Mouse (Mus musculus) ES-E14 (cell line): Measurements from ENCODE around the gene Sbf2. TPM values are rescaled to one million over a fixed set of nuclear protein-coding genes. Genes with fewer than 3 reads are reported as not detected.

Experiments used
- DNase-seq: peaks from one replicate; pipeline ENCODE4 v3.0.0-alpha.2; 2013; ENCODE audit warnings: low read depth, low spot score
- H3K27ac ChIP-seq: 2 replicates; pipeline ENCODE4 v1.5.1; 2012; ENCODE audit warnings: low read depth, mild to moderate bottlenecking, low read length, moderate library complexity, mixed read lengths; ENCODE audit not compliant: poor library complexity, insufficient read depth, severe bottlenecking
- H3K36me3 ChIP-seq: 2 replicates; pipeline ENCODE4 v1.6.1; 2012; ENCODE audit warnings: mild to moderate bottlenecking, low read length, moderate library complexity, mixed read lengths; ENCODE audit not compliant: control insufficient read depth, poor library complexity, insufficient read depth, severe bottlenecking
- H3K4me1 ChIP-seq, 2 experiments: fragments of 150-350 bp in 1 of 2; sonication (generic) in 1 of 2; 2 replicates each; pipeline ENCODE4 v1.6.1; 2012; ENCODE audit warnings: low read length in 2 of 2, mild to moderate bottlenecking in 1 of 2, mixed read lengths in 1 of 2; ENCODE audit not compliant: control insufficient read depth in 2 of 2, insufficient read depth in 2 of 2, poor library complexity in 1 of 2
- H3K4me3 ChIP-seq, 2 experiments: fragments of 150-350 bp in 1 of 2; sonication (generic) in 1 of 2; 2 replicates each; pipeline ENCODE4 v1.5.1; 2012; ENCODE audit warnings: low read length in 2 of 2, low read depth in 1 of 2, mild to moderate bottlenecking in 1 of 2, mixed read lengths in 1 of 2; ENCODE audit not compliant: insufficient read depth in 1 of 2, poor library complexity in 1 of 2, severe bottlenecking in 1 of 2
- H3K9ac ChIP-seq: 2 replicates; pipeline ENCODE4 v1.6.1; 2012; ENCODE audit warnings: low read depth, mild to moderate bottlenecking, low read length, mixed read lengths; ENCODE audit not compliant: poor library complexity, insufficient read depth, severe bottlenecking
- H3K9me3 ChIP-seq: fragments of 150-350 bp; sonication (generic); 2 replicates; pipeline ENCODE4 v1.6.1; 2012; ENCODE audit warnings: low read depth, mild to moderate bottlenecking, low read length; ENCODE audit not compliant: control insufficient read depth, insufficient read depth
- CHD2 ChIP-seq: IDR thresholded peaks from 2 replicates; pipeline ENCODE4 v1.6.1; 2014; ENCODE audit warnings: mild to moderate bottlenecking, low read depth, low read length, inconsistent platforms
- HCFC1 ChIP-seq: IDR thresholded peaks from 2 replicates; pipeline ENCODE4 v1.6.1; 2012; ENCODE audit warnings: low read length, inconsistent platforms, borderline replicate concordance; ENCODE audit not compliant: insufficient read depth
- MAFK ChIP-seq: IDR thresholded peaks from 2 replicates; pipeline ENCODE4 v1.6.1; 2014; ENCODE audit warnings: mild to moderate bottlenecking, low read depth, low read length, inconsistent platforms; ENCODE audit not compliant: insufficient read depth
- ZC3H11A ChIP-seq: IDR thresholded peaks from 2 replicates; pipeline ENCODE4 v1.6.1; 2012; ENCODE audit warnings: low read depth, mild to moderate bottlenecking, inconsistent platforms, low read length, borderline replicate concordance
- ZNF384 ChIP-seq: IDR thresholded peaks from 2 replicates; pipeline ENCODE4 v1.6.1; 2012; ENCODE audit warnings: low read depth, low read length, inconsistent platforms
- in situ Hi-C, 2 experiments: fragments of 600-800 bp; cut with MboI; formaldehyde crosslinking; loops; one replicate each; pipeline ENCODE4 v1.15.1; 2025; ENCODE audit warnings: low sequenced_read_pairs in 2 of 2, inconsistent platforms in 1 of 2; ENCODE audit not compliant: unreplicated experiment in 2 of 2
- total RNA-seq: library from RNA; depleted of rRNA; stranded (reverse); fragments of 300-350 nt; gene quantifications from 2 replicates; pipeline ENCODE4 v1.2.3, GENCODE M21; 2012

Sbf2 gene
- total RNA-seq, 1 experiment = 17.4 TPM

- H3K27ac ChIP-seq = no peak overlapping the region
- in situ Hi-C loops = no loop called here
- no peaks in the 10 kb centered on the region; a peak in 1 of 4 replicates for H3K4me1 ChIP-seq
- H3K9ac ChIP-seq = no peak overlapping the region
- H3K4me3 ChIP-seq = no peak overlapping the region
- no peak for DNase-seq
- H3K36me3 ChIP-seq = no peaks in the 10 kb centered on the region
- H3K9me3 ChIP-seq = no peaks in the 10 kb centered on the region
- TF ChIP-seq HCFC1 (no peak), MAFK (no peak), CHD2 (no peak), ZNF384 (no peak), ZC3H11A (no peak)
Observed at GRCm38 (mm10) chr7:110302886-110303285, 311.8 kb downstream of the Sbf2 start.

GRCm38 (mm10) chr7:110298739-110299410 lies 315.8 kb downstream of the Sbf2 start:
- Histone ChIP-seq H3K36me3 (no peaks in the 10 kb centered on the region), H3K9me3 (no peaks in the 10 kb centered on the region), H3K4me1 (peaks cover 0 to 4% of the 10 kb centered on the region in 2 experiments; a peak in 1 of 4 replicates), H3K9ac (no peak overlapping the region), H3K27ac (no peak overlapping the region), H3K4me3 (no peak overlapping the region)
- in situ Hi-C loops = no loop called here
- no peak for TF ChIP-seq CHD2
- no peak for DNase-seq

- TF ChIP-seq CHD2 = no peak
- no peak for TF ChIP-seq MAFK
- TF ChIP-seq ZC3H11A = no peak
- TF ChIP-seq HCFC1 = no peak
- no peak for TF ChIP-seq ZNF384
- no peak for DNase-seq
- Histone ChIP-seq H3K4me1 (peaks cover 0 to 4% of the 10 kb centered on the region in 2 experiments; a peak in 1 of 4 replicates), H3K4me3 (no peak overlapping the region), H3K9ac (no peak overlapping the region), H3K9me3 (no peaks in the 10 kb centered on the region), H3K36me3 (no peaks in the 10 kb centered on the region), H3K27ac (no peak overlapping the region)
- in situ Hi-C loops = no loop called here
Observed at GRCm38 (mm10) chr7:110298090-110298489, 316.6 kb downstream of the Sbf2 start.

- in situ Hi-C loops = no loop called here
- Histone ChIP-seq H3K9ac (no peak overlapping the region), H3K4me3 (no peak overlapping the region), H3K4me1 (peaks cover 0 to 4% of the 10 kb centered on the region in 2 experiments; a peak in 1 of 4 replicates), H3K36me3 (no peaks in the 10 kb centered on the region), H3K27ac (no peak overlapping the region), H3K9me3 (no peaks in the 10 kb centered on the region)
- no peak for DNase-seq
- TF ChIP-seq HCFC1 (no peak), CHD2 (no peak), ZC3H11A (no peak), ZNF384 (no peak), MAFK (no peak)
Observed at GRCm38 (mm10) chr7:110297611-110298010, 317.1 kb downstream of the Sbf2 start.
